Mouse (Mus musculus) 3134 (cell line): ENCODE data around the gene Xylt2.

Experiments used
- DNase-seq: peaks from one replicate; pipeline ENCODE4 v3.0.0-alpha.2; 2011; ENCODE audit warnings: low spot score; ENCODE audit not compliant: insufficient read length; ENCODE audit errors: extremely low read depth

Gene Xylt2

GRCm38 (mm10) chr11:94617646-94618045, 59.7 kb downstream of the Xylt2 start:
- DNase-seq, result no peak

- no peak for DNase-seq
Observed at GRCm38 (mm10) chr11:94615494-94615893, 61.8 kb downstream of the Xylt2 start.

GRCm38 (mm10) chr11:94614603-94615002, 62.7 kb downstream of the Xylt2 start:
- DNase-seq, result no peak
